Mouse (Mus musculus) ES-CJ7 (cell line): Measurements from ENCODE around the gene Suclg2.
A peak's percentile ranks its signal among the peaks of the same experiment; 100 is the strongest.

Source experiments
- DNase-seq: peaks from one replicate; pipeline ENCODE4 v3.0.0; 2011; ENCODE audit warnings: low read depth, low spot score

Suclg2 gene

GRCm38 (mm10) chr6:95700191-95700590 lies 18.4 kb downstream of the Suclg2 start:
- DNase-seq = no peak

DNA sequence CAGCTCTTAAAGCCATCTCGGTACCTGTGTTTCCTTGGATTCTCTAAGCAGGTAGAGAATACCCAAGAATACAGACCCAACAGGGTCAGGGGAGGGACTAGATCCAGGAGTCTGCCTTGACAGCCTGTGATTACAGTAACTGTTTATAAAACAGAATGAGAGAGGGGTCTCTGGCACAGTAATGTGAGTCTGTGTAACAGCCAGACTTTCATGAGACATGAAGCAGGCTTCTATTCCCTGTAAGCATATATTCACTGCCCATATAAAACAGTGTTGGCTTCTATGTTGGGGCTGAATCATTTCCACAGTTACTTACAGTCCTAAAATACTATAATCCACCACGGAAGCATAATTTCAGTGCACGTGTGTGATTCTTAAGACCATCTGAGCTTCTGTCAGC lies 19.3 kb downstream of the Suclg2 start:
- DNase-seq = no peak

DNA sequence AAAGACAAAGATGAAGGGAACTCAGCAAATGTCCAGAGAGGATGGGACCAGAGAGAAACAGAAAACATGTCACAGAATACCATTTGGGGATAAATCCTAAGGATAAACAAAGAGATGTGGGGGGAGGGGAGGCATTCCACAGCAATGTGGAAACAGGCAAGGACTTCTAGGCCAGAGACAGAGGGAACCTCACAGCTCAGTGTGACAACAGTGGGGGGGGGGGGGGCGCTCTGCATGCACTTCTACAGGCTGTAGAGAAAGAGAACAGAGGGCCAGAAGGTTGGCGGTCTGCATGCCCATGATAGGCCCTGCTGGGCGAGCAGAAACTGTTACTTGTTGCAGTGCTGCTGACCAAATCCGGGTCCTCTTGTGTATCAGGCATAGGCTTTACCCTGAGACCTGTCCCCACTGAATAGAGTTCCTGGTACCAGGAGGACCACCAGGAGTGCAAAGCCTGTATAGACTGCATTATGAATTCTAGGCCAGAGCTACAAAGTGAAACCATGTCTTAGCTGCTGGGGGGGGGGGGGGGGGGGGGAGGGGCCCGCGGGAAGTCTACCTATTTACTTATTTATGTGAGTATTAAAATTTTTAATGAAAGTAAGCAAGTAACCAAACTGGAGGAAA lies 20.0 kb downstream of the Suclg2 start:
- DNase-seq = no peak

GRCm38 (mm10) chr6:95694910-95695309 lies 23.7 kb downstream of the Suclg2 start:
- DNase-seq = no peak

DNA sequence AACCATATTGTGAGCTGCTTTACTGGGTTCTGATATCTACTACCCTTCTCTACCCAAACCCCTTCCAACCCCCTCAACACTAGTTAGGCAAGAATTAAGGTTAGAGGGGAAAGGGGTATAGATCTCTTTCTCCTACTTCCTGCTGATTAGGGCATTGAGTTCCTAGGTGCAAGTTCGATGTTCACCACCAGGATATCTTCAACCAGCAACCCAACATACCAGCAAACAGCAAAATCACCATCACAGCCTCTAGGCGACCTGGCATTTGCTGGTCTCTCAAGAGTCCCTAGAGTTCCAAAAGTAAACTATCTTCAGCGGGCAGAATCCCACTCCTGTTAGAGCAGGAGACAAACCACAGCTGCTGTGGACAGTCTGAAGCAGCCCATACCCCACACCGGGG lies 33.4 kb downstream of the Suclg2 start:
- DNase-seq = peak; percentile 12

GRCm38 (mm10) chr6:95679718-95680117 lies 38.9 kb downstream of the Suclg2 start:
- DNase-seq = no peak

- DNase-seq = no peak
Measured at GRCm38 (mm10) chr6:95679261-95679660, 39.3 kb downstream of the Suclg2 start.

DNA sequence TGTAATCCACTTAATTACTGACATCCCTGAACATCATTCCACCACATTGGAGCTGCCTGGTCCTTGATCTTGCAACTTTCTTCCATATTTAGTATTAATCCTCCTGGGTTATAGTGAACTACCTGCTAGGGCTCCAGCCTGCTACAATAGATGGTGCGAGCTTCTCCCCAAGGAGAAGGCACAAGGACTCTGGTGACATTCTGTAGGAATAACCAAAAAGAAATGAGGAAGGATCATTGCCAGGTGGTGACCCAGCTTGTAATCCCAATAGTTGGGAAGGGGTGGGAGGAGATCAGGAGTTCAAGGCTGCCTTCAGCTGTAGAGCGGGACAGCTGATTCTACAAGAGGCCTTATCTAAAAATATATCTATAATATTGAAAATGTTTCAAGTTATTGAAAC lies 41.6 kb downstream of the Suclg2 start:
- DNase-seq = no peak

DNA sequence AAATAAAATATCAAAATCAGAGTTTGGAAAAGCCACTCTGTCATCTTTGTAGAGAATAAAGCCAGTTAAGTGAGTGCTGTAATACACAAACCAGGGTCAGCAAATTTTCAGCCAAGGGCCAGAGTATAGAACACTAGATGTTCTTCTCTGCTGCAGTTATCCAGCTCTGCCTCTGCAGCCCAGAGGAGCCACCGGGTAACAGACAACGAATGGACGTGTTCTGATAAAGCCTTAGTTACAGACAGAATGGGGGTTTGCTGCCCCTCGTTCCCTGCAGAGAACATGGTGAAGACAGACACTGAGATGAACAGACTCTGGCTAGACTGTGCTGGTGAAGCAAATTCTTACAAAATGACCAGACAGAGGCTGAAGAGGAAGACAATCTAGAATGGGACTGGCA lies 42.2 kb downstream of the Suclg2 start:
- no peak for DNase-seq

DNA sequence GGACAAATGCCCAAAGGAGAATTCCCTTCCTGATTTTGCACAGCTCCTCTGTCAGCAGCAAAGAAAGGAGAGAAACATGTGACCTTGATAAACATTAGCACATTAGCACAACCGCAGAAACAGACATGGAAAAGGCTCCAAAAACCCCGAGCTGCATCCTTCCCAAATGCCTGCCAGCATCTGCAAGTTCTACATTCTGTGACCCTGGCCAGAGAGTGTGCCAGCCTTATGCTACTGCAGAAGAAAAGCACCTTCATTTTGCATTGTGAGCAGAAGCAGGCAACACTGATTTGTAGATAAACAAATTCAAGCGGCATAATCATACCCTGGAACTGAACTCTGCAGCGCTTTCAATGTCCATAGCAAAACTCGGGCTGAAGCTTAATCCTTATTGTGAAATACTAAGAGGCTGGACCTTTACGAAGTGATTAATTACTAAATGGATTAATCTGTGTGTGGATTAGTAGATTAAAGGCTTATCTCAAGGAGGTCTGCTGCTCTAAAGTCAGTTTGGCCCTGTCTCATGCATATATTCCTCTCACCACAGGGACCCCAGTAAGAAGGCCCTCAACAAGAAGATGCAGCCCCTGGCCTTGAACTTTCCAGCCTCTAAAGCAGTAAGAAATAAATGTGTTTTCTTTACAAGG lies 43.4 kb downstream of the Suclg2 start:
- no peak for DNase-seq

DNA sequence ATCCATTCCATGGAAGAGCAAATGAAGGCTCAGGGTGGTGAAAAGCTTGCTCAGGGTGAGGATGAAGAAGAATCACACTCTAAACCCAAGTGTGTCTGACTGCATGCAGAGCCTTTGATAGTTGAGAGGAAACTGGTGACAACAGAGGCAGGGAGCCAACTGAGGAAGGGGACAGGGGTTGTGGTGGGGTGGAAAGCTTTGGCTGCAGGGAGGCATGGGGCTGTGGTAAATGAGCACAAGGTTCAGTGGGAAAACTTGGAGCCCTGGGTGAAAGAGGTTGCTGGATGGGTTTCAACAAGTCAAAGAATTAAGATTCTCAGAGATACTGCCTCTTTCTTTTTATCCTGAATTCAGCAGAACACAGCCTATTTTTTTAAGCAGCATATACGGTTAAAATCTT lies 43.9 kb downstream of the Suclg2 start:
- DNase-seq = no peak

DNA sequence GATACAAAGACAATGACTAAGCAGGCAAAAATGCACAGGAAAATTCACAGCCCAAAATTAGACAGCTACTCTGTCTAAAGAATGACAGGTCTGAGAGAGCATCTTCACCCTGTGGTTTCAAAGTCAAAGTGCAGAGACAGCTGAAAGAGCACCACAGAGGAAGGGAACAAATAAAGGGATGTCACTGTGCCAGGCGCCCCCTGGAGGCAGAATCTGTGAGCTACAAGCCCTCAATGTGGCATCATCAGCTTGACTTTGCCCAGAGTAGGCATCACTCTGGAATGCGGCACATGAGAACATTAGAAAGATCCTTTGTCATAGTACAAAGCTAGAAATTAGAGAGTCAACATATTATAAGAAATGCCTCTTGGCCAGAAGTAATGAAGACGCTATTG lies 49.3 kb downstream of the Suclg2 start:
- DNase-seq = peak; percentile 64

DNA sequence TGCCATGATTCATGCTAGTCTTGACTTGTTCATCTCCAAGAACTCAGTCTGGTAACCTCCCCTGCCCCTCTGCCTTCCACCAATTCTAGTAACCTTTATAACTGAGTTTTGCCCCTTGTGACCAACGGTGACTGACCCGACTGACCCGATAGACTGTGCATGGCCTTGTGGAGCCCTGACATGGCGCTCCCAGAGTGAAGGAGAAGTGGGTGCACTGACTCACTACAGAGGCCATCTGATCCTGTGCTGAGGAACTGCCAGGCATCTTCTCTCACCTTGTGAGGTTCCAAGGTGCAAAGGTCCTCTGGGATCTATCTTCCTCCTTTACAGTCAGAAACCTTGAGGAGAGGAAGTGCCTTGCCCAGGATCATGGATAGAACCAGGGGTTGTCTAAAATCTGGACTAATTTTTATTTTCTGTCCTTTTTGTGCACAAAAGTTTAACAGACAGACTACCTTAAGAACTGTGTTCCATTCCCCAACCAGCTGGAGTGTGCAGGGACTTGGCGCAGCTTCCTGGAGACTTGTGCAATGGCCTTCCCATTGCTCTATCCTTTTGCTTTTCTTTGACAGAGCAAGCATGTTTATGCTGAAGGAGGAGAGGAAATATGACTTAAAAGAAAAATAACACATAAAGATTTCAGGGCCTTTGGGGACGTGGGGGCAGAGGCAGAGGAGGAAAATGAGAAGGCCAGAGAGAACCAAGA lies 49.8 kb downstream of the Suclg2 start:
- no peak for DNase-seq

GRCm38 (mm10) chr6:95657671-95658070 lies 60.9 kb downstream of the Suclg2 start:
- DNase-seq = peak; percentile 60

DNA sequence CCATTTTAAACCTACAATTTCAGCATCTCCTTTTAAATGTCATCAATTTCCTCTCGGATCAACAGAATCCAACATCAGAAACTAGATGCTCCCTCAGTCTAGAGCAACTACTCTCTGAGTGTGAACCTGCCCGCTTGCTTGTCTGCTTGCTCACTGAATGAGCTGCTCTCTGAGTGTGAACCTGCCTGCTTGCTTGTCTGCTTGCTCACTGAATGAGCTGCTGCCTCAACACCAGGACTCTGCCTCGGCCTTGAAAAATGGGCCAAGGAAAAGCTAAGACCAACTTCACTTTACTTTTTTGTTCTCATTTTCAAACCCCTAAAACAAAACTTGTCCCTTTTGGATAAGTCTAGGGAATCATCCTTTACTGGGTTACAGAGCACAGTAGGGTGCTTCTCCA lies 64.9 kb downstream of the Suclg2 start:
- DNase-seq = no peak

- no peak for DNase-seq
Measured at GRCm38 (mm10) chr6:95652774-95653173, 65.8 kb downstream of the Suclg2 start.

- no peak for DNase-seq
Measured at GRCm38 (mm10) chr6:95651391-95651876, 67.2 kb downstream of the Suclg2 start.

- no peak for DNase-seq
Measured at GRCm38 (mm10) chr6:95650082-95650722, 68.4 kb downstream of the Suclg2 start.

- DNase-seq = no peak
Measured at GRCm38 (mm10) chr6:95649123-95649663, 69.4 kb downstream of the Suclg2 start.

DNA sequence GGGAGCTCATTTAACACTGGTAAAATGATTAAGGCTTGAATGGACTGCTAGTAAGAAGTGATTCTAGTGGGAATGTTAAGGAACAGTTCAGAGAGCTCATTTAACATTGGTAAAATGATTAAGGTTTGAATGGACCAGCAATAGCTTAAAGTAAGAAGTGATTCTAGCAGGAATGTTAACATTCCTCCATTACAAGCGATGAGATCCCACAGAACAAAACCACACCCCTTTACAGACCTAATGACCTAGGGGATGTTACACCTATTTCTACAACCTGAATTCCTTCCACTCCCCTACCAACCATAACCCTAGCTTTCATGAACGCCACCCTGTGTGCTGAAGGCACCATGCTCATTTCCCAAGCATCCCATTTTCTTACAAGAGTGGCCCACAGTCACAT lies 81.2 kb downstream of the Suclg2 start:
- no peak for DNase-seq

GRCm38 (mm10) chr6:95635411-95635810 lies 83.2 kb downstream of the Suclg2 start:
- DNase-seq = no peak

GRCm38 (mm10) chr6:95629071-95629470 lies 89.5 kb downstream of the Suclg2 start:
- no peak for DNase-seq
